Mouse (Mus musculus): ENCODE results near the gene 2900026A02Rik. TPM values are rescaled to one million over a fixed set of nuclear protein-coding genes. Genes with fewer than 3 reads are reported as not detected.

2900026A02Rik gene
- total RNA-seq, 2 experiments from 2014 or later, result 63.4 to 65.6 TPM

DNA sequence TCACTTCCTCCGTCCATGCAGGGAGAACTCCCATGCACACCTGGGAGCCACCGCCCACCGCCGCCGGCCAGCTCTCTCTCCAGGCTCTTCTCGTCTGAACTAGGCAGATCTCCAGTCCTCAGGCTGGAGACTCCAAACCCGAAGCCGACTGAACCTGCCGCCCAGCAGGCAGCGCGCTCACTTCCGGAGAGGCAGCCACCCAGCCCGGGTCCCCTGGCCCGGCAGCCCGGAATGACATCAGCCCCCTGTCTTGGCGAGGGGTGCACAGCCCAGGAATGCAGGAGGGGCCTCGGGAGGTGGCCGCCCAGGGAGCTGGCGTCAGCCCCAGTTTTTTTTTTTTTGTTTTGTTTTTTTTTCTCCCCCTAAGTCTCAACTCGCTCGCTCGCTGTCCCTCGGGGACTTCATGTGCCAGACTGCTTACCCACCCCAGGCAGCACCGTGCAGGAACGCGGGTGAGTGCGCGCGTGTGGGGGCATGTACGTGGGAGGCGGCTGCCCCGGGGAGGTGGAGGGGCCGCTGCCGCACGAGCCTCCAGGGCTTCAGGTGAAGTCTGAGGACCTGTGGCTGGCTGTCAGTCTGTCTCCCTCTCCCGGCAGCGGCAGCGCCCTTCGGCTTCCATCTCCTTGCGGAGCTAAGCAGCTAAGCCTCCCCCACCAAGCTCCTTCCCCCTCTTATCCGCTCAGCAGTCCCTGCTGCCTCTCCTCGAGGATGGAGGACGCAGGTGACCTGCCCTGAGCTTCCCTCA lies 82.5 kb downstream of the 2900026A02Rik start:
- peak in 1 of 2 experiments; percentile 82 for DNase-seq (ENCODE audit: extremely low spot score in 1 of 2, low spot score in 2 of 2)
- intact Hi-C loops (cut with DNase I), result loop anchor here (5.0 kb wide), 1 partner anchor 36 kb away; no protein-coding TSS in a partner anchor

- DNase-seq (ENCODE audit: extremely low spot score in 1 of 2, low spot score in 2 of 2), result no peak
Measured at GRCm38 (mm10) chr5:113137691-113138318, 83.2 kb downstream of the 2900026A02Rik start.

DNA sequence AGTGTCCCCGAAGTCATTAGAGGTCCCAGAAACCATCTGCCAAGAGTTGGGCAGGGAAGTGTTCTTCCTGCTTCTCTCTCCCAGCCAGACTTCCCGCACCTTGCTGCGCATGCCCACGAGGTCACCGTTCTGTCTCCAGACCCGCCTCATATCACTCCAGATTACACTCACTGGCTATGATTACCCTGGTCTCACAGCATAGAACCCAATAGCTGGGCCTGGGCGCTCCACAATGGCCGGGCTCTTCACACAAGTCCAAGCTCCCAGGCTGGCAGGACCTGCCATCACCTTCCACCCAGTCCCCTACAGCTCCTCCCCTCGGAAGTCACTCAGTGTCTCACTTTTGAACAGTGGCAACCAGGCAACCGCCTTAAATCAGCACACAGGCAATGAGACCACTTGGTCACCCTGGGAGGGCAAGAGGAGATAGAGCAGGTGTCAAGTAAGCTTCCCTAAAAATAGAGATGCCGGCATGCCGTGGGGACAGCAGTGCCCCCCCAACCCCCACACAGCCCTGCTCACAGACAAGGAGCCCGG lies 84.0 kb downstream of the 2900026A02Rik start:
- DNase-seq (ENCODE audit: extremely low spot score in 1 of 2, low spot score in 2 of 2), result no peak
- intact Hi-C loops (cut with DNase I), result loop anchor here (5.0 kb wide), 1 partner anchor 35 kb away; no protein-coding TSS in a partner anchor

More at GRCm38 (mm10) chr5:113137691-113138318, 83.2 kb downstream of the 2900026A02Rik start:
- intact Hi-C loops (cut with DNase I), result loop anchor here (5.0 kb wide), 1 partner anchor 36 kb away; no protein-coding TSS in a partner anchor

GRCm38 (mm10) chr5:113135513-113135912 lies 85.5 kb downstream of the 2900026A02Rik start:
- no peak for DNase-seq (ENCODE audit: extremely low spot score in 1 of 2, low spot score in 2 of 2)
- intact Hi-C loops (cut with DNase I), result loop anchor here (5.0 kb wide), 1 partner anchor 33 kb away; no protein-coding TSS in a partner anchor

GRCm38 (mm10) chr5:113133722-113134710 lies 87.0 kb downstream of the 2900026A02Rik start:
- no peak for DNase-seq (ENCODE audit: extremely low spot score in 1 of 2, low spot score in 2 of 2)
- intact Hi-C loops (cut with DNase I), result no loop called here

GRCm38 (mm10) chr5:113133080-113133491 lies 88.0 kb downstream of the 2900026A02Rik start:
- intact Hi-C loops (cut with DNase I), result no loop called here
- peak in 1 of 2 experiments; percentile 77 for DNase-seq (ENCODE audit: extremely low spot score in 1 of 2, low spot score in 2 of 2)

DNA sequence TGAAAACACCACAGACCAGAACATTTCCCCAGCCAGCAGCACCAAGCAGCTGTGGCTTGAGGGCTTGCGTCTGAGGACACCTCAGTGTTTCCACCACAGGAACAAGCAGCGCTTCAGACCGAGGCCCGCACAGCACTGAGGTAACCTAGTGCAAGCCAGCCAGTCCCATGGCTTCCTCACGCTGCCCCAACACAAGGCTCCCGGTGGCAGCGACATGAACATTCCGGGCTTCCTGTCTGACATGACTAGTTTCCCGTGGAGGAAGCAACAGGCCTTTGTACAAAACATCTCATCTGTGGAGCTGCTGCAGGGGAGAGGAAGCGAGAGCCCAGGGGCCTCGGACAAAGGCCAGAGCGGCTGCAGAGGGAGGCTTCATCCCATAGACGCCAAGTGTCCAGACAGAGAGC lies 88.4 kb downstream of the 2900026A02Rik start:
- intact Hi-C loops (cut with DNase I), result no loop called here
- DNase-seq (ENCODE audit: extremely low spot score in 1 of 2, low spot score in 2 of 2), result peak in 1 of 2 experiments; percentile 75

DNA sequence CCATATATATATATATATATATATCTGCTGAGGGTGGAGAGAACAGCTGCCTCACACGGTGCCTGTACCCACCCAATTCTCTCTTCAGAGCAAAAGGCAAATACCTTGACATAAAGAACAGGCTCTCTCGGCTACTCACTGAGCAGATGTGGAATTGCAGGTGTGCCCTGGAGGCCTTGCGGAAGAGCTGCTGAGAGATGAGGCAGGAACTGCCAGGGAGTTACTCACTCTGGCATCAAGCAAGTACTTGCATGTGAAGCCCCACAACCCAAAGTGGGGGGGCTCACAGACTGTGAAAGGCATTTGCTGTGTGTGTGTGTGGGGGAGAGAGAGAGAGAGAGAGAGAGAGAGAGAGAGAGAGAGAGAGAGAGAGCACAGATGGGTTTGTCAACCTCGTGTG lies 92.6 kb downstream of the 2900026A02Rik start:
- DNase-seq (ENCODE audit: extremely low spot score in 1 of 2, low spot score in 2 of 2), result no peak
- intact Hi-C loops (cut with DNase I), result no loop called here

- no peak for DNase-seq (ENCODE audit: extremely low spot score in 1 of 2, low spot score in 2 of 2)
- intact Hi-C loops (cut with DNase I), result no loop called here
Measured at GRCm38 (mm10) chr5:113126476-113126875, 94.6 kb downstream of the 2900026A02Rik start.

GRCm38 (mm10) chr5:113123693-113124092 lies 97.3 kb downstream of the 2900026A02Rik start:
- intact Hi-C loops (cut with DNase I), result no loop called here
- DNase-seq (ENCODE audit: extremely low spot score in 1 of 2, low spot score in 2 of 2), result no peak

DNA sequence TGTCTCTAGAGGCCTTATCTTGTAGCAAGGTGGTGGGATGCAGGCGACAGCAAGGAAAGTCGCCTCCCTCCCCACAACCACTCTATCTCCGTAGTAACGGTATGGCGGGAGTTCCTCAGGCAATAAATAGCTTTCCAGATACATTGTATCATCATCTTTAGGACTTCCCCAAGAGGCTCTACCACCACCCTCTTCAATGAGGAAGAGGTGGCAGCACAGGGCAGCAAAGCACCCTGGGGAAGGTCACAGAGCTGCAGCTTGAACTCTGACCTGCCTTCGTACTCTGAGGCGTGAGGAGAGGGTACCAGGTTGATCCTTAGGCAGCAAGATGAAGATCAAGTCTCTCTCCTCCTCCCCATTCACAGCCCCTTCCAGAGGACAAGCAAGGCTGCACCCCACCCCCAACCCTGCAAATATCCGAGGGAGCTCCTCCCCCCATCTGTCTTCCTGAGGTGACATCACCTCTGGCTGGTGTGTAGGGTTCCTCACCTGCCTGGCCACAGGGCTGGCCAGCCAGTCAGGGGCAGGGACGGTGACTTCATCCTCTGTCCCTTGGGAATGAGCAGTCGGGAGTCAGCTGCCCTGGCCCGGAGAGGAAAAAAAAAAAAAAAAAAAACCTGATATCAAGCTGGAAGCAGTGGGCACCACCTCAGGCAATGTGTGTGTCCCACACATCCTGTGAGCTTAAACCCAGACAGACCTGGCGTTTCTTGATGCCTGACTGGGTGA lies 98.5 kb downstream of the 2900026A02Rik start:
- DNase-seq (ENCODE audit: extremely low spot score in 1 of 2, low spot score in 2 of 2), result no peak
- intact Hi-C loops (cut with DNase I), result no loop called here

DNA sequence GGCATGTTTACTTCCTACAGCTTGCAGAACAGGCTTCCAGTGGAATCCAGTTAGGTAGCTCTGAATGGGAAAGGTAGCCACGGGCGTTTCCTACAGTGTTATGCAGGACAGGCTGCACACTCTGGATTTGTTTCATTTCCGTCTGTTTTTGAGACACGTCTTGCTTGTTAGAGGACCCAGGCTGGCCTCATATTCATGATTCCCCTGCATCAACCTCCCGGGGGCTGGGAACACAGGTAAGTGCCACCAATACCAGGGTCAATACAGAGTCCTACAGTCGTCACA lies 99.5 kb downstream of the 2900026A02Rik start:
- intact Hi-C loops (cut with DNase I), result no loop called here
- DNase-seq (ENCODE audit: extremely low spot score in 1 of 2, low spot score in 2 of 2), result no peak

GRCm38 (mm10) chr5:113120741-113121590 lies 100.1 kb downstream of the 2900026A02Rik start:
- no peak for DNase-seq (ENCODE audit: extremely low spot score in 1 of 2, low spot score in 2 of 2)
- intact Hi-C loops (cut with DNase I), result no loop called here

GRCm38 (mm10) chr5:113119861-113120465 lies 101.1 kb downstream of the 2900026A02Rik start:
- peak; percentile 63 to 64 for DNase-seq (ENCODE audit: extremely low spot score in 1 of 2, low spot score in 2 of 2)
- intact Hi-C loops (cut with DNase I), result no loop called here

DNA sequence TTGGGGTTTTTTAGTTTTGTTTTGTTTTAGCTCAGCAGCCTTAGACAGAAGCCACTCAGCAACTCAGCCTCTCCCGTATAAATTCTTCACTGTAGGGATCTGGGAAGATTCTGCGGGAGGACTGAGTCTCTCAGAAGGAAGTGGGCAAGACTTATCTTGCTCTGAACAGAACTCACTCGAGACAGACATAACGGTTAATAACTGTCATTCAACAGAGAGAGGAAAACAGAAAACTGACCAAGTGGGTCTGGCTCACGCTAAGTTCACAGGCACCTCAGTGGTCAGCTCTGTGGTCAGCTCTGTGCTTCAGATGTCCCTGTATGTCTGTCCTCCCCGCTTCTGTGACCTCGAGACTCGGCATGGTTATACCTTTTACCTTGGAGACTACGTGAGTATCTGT lies 101.7 kb downstream of the 2900026A02Rik start:
- intact Hi-C loops (cut with DNase I), result no loop called here
- DNase-seq (ENCODE audit: extremely low spot score in 1 of 2, low spot score in 2 of 2), result no peak

- no peak for DNase-seq (ENCODE audit: extremely low spot score in 1 of 2, low spot score in 2 of 2)
- intact Hi-C loops (cut with DNase I), result no loop called here
Measured at GRCm38 (mm10) chr5:113118695-113119094, 102.3 kb downstream of the 2900026A02Rik start.

DNA sequence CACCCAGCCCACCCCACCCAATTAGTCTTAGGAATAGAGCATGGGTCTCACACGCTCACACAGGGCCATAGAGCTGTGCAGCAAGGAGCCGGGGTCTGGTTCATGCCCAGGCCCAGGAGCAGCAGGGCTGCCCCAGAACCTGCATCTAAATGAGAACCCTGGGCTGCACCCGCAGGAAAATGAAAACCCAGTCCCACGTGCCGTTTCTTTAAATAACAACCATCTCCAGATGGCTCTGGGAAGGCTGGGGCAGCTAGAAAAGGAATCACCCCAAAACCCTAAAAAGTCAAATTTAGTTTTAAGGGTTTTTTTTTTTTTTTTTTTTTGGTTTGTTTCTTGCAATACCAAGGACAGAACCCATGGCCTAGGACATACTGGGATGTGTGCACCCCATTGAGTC lies 103.7 kb downstream of the 2900026A02Rik start:
- intact Hi-C loops (cut with DNase I), result no loop called here
- DNase-seq (ENCODE audit: extremely low spot score in 1 of 2, low spot score in 2 of 2), result no peak

Data from left cerebral cortex, postnatal 10 days (tissue).